Comparison of ENCODE assay signal across 8 mouse cellular contexts in genomic region chr4:131409805-131410204, GRCm38 (mm10).
A peak's percentile ranks its signal among the peaks of the same experiment; 100 is the strongest.
DNase-seq lines count a peak whose midpoint lies in the region; ATAC-seq and TF ChIP-seq lines count a peak whose summit lies in the region.

No protein-coding gene starts in this region.

- no peak overlapping the region for H3K4me3 ChIP-seq in limb, embryonic 14.5 days (replicated peaks; ENCODE audit: low read length)
- no peak overlapping the region for H3K4me3 ChIP-seq in small intestine, adult 2 months (ENCODE audit: low read depth, low read length)

- H3K4me2 ChIP-seq in limb, embryonic 14.5 days (replicated peaks; ENCODE audit: low read depth, low read length, severe bottlenecking): no peak overlapping the region

- peak; percentile 53; the same call in 1 of the 2 replicates for TF ChIP-seq CTCF in small intestine, adult 2 months (IDR thresholded peaks at IDR 0.05; ENCODE audit: extremely low read depth, insufficient read length, insufficient replicate concordance, low read depth, low read length)

- H3K9me3 ChIP-seq in limb, embryonic 14.5 days (ENCODE audit: control insufficient read depth, low read length): no peaks in the 10 kb centered on the region

- no peaks in the 10 kb centered on the region for H3K27me3 ChIP-seq in limb, embryonic 14.5 days (ENCODE audit: control insufficient read depth, insufficient read depth, low read length)
- no peaks in the 10 kb centered on the region for H3K27me3 ChIP-seq in small intestine, adult 2 months (ENCODE audit: control insufficient read depth, insufficient read depth, low read length)

- peak; percentile 18 for DNase-seq in CD4-positive, CD25-positive, alpha-beta regulatory T cell, adult 2 months (ENCODE audit: low read depth, low spot score)
- DNase-seq in left cerebral cortex, adult 18-20 months (ENCODE audit: low spot score in 2 of 2): peak; percentile 46 to 71
- DNase-seq in left cerebral cortex, adult 8-10 months (ENCODE audit: low spot score in 2 of 2): no peak
- peak; percentile 46 for DNase-seq in adrenal gland, adult 2 months
- peak; percentile 63 for DNase-seq in forelimb bud, embryonic 11.5 days (ENCODE audit: low read depth, low spot score)
- peak; percentile 29 for DNase-seq in limb, embryonic 14.5 days (ENCODE audit: low spot score)

- no peak overlapping the region for H3K9ac ChIP-seq in limb, embryonic 14.5 days (ENCODE audit: low read depth, low read length, severe bottlenecking)

- WGBS in limb, embryonic 14.5 days: 33% methylated on average over 3 of the region's 3 CpGs
- 30% methylated on average over 3 of the region's 3 CpGs for WGBS in small intestine, adult 2 months

- peaks cover 12% of the 10 kb centered on the region for H3K4me1 ChIP-seq in limb, embryonic 14.5 days (ENCODE audit: control insufficient read depth, insufficient read depth, low read length)
- H3K4me1 ChIP-seq in small intestine, adult 2 months (ENCODE audit: control insufficient read depth, insufficient read depth, insufficient read length, low read length): no peaks in the 10 kb centered on the region

- H3K36me3 ChIP-seq in limb, embryonic 14.5 days (ENCODE audit: control insufficient read depth, insufficient read depth, low read length): no peaks in the 10 kb centered on the region
- no peaks in the 10 kb centered on the region for H3K36me3 ChIP-seq in small intestine, adult 2 months (ENCODE audit: control insufficient read depth, insufficient read depth, low read length)

- TF ChIP-seq POLR2A in limb, embryonic 14.5 days (IDR thresholded peaks at IDR 0.05; ENCODE audit: borderline replicate concordance, extremely low read depth, insufficient read depth, insufficient read length): no peak
- TF ChIP-seq POLR2A in small intestine, adult 2 months (IDR thresholded peaks at IDR 0.05; ENCODE audit: low read depth, low read length): no peak

- H3K27ac ChIP-seq in limb, embryonic 14.5 days (replicated peaks; ENCODE audit: low read depth, low read length): no peak overlapping the region
- H3K27ac ChIP-seq in small intestine, adult 2 months (ENCODE audit: insufficient read depth, low read depth, low read length): no peak overlapping the region

- no peak for ATAC-seq in CD4-positive, CD25-positive, alpha-beta regulatory T cell, adult 4 months
- ATAC-seq in limb, embryonic 14.5 days (ENCODE audit: low FRiP score, low read depth): peak; percentile 31; the same call in 1 of the 2 replicates

Comparison
In these comparisons a context has a peak if more than half of its experiments do, and no peak if none do; other contexts are left out.
1. DNase-seq: peak in CD4-positive, CD25-positive, alpha-beta regulatory T cell, adult 2 months (single experiment), left cerebral cortex, adult 18-20 months (2 of 2), adrenal gland, adult 2 months (single experiment), forelimb bud, embryonic 11.5 days (single experiment) and limb, embryonic 14.5 days (single experiment); none in left cerebral cortex, adult 8-10 months (0 of 2).